ENCODE assay signal across 16 mouse cellular contexts in genomic region chr17:46255147-46255546, GRCm38 (mm10). TPM values are rescaled to one million over a fixed set of nuclear protein-coding genes. Genes with fewer than 3 reads are reported as not detected.
DNase-seq lines count a peak whose midpoint lies in the region; ATAC-seq and TF ChIP-seq lines count a peak whose summit lies in the region.
"Had no signal": no experiment of that assay in that cellular context is flagged by ENCODE, and none has a peak within 500 bp of the region (broad histone marks: within the 10 kb centered on the region; RNA-seq: fewer than 3 reads in every experiment).

No protein-coding gene starts in this region.

- H3K27me3 ChIP-seq in forebrain, embryonic 15.5 days = 0 out of 2 replicates have a peak, but pooled peaks cover 4% of the 10 kb centered on the region
- peaks cover 7% of the 10 kb centered on the region for H3K27me3 ChIP-seq in neural tube, embryonic 13.5 days

- no peak for ATAC-seq in forebrain, embryonic 15.5 days (replicated peaks)
- no peak for ATAC-seq in neural tube, embryonic 13.5 days (ENCODE audit: low read depth)

- H3K4me1 ChIP-seq in forebrain, embryonic 15.5 days = peaks cover 19% of the 10 kb centered on the region
- H3K4me1 ChIP-seq in neural tube, embryonic 13.5 days (replicated peaks) = peaks cover 27% of the 10 kb centered on the region

- DNase-seq in layer of hippocampus, adult 2 months (ENCODE audit: low spot score in 2 of 2) = no peak
- no peak for DNase-seq in layer of hippocampus, adult 9-10 months (ENCODE audit: low spot score)
- DNase-seq in induced T-regulatory cell, adult 2 months (ENCODE audit: low read depth) = peak; percentile 24
- DNase-seq in lung, postnatal 4 days = no peak
- no peak for DNase-seq in lung, postnatal 14 days
- no peak for DNase-seq in right cerebral cortex, postnatal 4 days
- DNase-seq: adrenal gland, postnatal 25 days; cerebellum, adult 8-10 months; kidney, adult 2 months; layer of hippocampus, adult 9-11 months; right cerebral cortex, postnatal 14 days had no signal

- H3K9me3 ChIP-seq in forebrain, embryonic 15.5 days = no peaks in the 10 kb centered on the region
- H3K9me3 ChIP-seq in neural tube, embryonic 13.5 days = no peaks in the 10 kb centered on the region
- H3K9me3 ChIP-seq: lung, embryonic 15.5 days had no signal

- peak overlapping the region; percentile 83 for H3K4me3 ChIP-seq in layer of hippocampus, adult 2 months
- H3K4me3 ChIP-seq in forebrain, embryonic 15.5 days = peak overlapping the region; percentile 93
- H3K4me3 ChIP-seq in neural tube, embryonic 13.5 days = peak overlapping the region; percentile 77

- H3K36me3 ChIP-seq in forebrain, embryonic 15.5 days = peaks cover 41% of the 10 kb centered on the region
- peaks cover 62% of the 10 kb centered on the region for H3K36me3 ChIP-seq in neural tube, embryonic 13.5 days

- TF ChIP-seq CTCF in layer of hippocampus, adult 2 months (conservative IDR thresholded peaks at IDR 0.05) = no peak

- H3K27ac ChIP-seq in layer of hippocampus, adult 2 months = no peak overlapping the region
- no peak overlapping the region for H3K27ac ChIP-seq in forebrain, embryonic 15.5 days (replicated peaks)
- H3K27ac ChIP-seq in neural tube, embryonic 13.5 days (replicated peaks) = no peak overlapping the region
- H3K27ac ChIP-seq: limb, embryonic 12.5 days; lung, embryonic 15.5 days had no signal

- 43% methylated on average over 6 of the region's 6 CpGs for WGBS in forebrain, embryonic 15.5 days
- WGBS in neural tube, embryonic 13.5 days = 33% methylated on average over 6 of the region's 6 CpGs

- peak overlapping the region; percentile 98 for H3K4me2 ChIP-seq in forebrain, embryonic 15.5 days (replicated peaks)
- H3K4me2 ChIP-seq in neural tube, embryonic 13.5 days = peak overlapping the region; percentile 98

- peak overlapping the region; percentile 81; the same call in 1 of the 2 replicates for H3K9ac ChIP-seq in forebrain, embryonic 15.5 days (replicated peaks)
- H3K9ac ChIP-seq in neural tube, embryonic 13.5 days = peak overlapping the region; percentile 86

RNA-seq across cellular contexts. Expression of gene Lrrc73, which starts 1.8 kb away (rescaled TPM):
- total RNA-seq in layer of hippocampus, adult 2 months (2021) = 10 to 100 TPM; 57.3 to 58.2 TPM
- 10.0 and 12.0 TPM in 2 replicates for polyA plus RNA-seq in forebrain, embryonic 15.5 days (2015; fragmentation: Nextera tagmentation; extraction: Ambion mirVana)
- polyA plus RNA-seq in neural tube, embryonic 13.5 days (2015; fragmentation: Nextera tagmentation; extraction: Ambion mirVana) = 5.2 and 5.8 TPM in 2 replicates

RNA-seq across cellular contexts. Expression of gene Yipf3, which starts 7.3 kb away (rescaled TPM):
- total RNA-seq in layer of hippocampus, adult 2 months (2021) = 10 to 100 TPM; 80.3 to 95.2 TPM
- 91.5 and 93.8 TPM in 2 replicates for polyA plus RNA-seq in forebrain, embryonic 15.5 days (2015; fragmentation: Nextera tagmentation; extraction: Ambion mirVana)
- polyA plus RNA-seq in neural tube, embryonic 13.5 days (2015; fragmentation: Nextera tagmentation; extraction: Ambion mirVana) = 81.9 and 83.1 TPM in 2 replicates

RNA-seq across cellular contexts. Expression of gene Polr1c, which starts 7.3 kb away (rescaled TPM):
- total RNA-seq in layer of hippocampus, adult 2 months (2021) = 10 to 100 TPM; 37.6 to 39.0 TPM
- polyA plus RNA-seq in forebrain, embryonic 15.5 days (2015; fragmentation: Nextera tagmentation; extraction: Ambion mirVana) = 89.5 and 97.2 TPM in 2 replicates
- polyA plus RNA-seq in neural tube, embryonic 13.5 days (2015; fragmentation: Nextera tagmentation; extraction: Ambion mirVana) = 84.3 and 93.8 TPM in 2 replicates

RNA-seq across cellular contexts. Expression of gene Tjap1, which starts 27.7 kb away (rescaled TPM):
- total RNA-seq in layer of hippocampus, adult 2 months (2021) = 10 to 100 TPM; 54.0 to 56.7 TPM
- polyA plus RNA-seq in forebrain, embryonic 15.5 days (2015; fragmentation: Nextera tagmentation; extraction: Ambion mirVana) = 31.5 and 37.1 TPM in 2 replicates
- polyA plus RNA-seq in neural tube, embryonic 13.5 days (2015; fragmentation: Nextera tagmentation; extraction: Ambion mirVana) = 35.7 and 36.7 TPM in 2 replicates

RNA-seq across cellular contexts. Expression of gene Dlk2, which starts 42.1 kb away (rescaled TPM):
- 10 to 100 TPM; 52.5 to 53.5 TPM for total RNA-seq in layer of hippocampus, adult 2 months (2021)
- polyA plus RNA-seq in forebrain, embryonic 15.5 days (2015; fragmentation: Nextera tagmentation; extraction: Ambion mirVana) = 7.2 and 9.2 TPM in 2 replicates
- 9.0 and 9.6 TPM in 2 replicates for polyA plus RNA-seq in neural tube, embryonic 13.5 days (2015; fragmentation: Nextera tagmentation; extraction: Ambion mirVana)
- total RNA-seq: adrenal gland, postnatal 25 days had no signal
- polyA plus RNA-seq: erythroblast, embryonic 14.5 days had no signal
